Mouse (Mus musculus) CH12.LX (cell line): ENCODE results near the gene Pla2r1. TPM values are rescaled to one million over a fixed set of nuclear protein-coding genes. Genes with fewer than 3 reads are reported as not detected.

Experiments used
- DNase-seq: peaks from one replicate; pipeline ENCODE4 v3.0.0-alpha.2; 2013; ENCODE audit errors: extremely low read depth
- H3K27ac ChIP-seq: 2 replicates; pipeline ENCODE4 v1.5.1; 2012; ENCODE audit warnings: low read depth, mild to moderate bottlenecking, control low read depth, moderate library complexity; ENCODE audit not compliant: insufficient read depth
- H3K27me3 ChIP-seq: replicated peaks from 2 replicates; pipeline ENCODE3; 2012; ENCODE audit warnings: inconsistent platforms
- H3K36me3 ChIP-seq, 2 experiments: replicated peaks in 1 of 2; 2 replicates each; pipeline versions ENCODE3 to v1.6.1; 2012; ENCODE audit warnings: inconsistent platforms in 1 of 2, low read length in 1 of 2, mild to moderate bottlenecking in 1 of 2, mixed read lengths in 1 of 2, moderate library complexity in 1 of 2; ENCODE audit not compliant: control insufficient read depth in 1 of 2, insufficient read depth in 1 of 2
- H3K4me1 ChIP-seq, 2 experiments: 2 replicates each; pipeline ENCODE4 v1.6.1; 2012; ENCODE audit warnings: inconsistent platforms in 1 of 2, moderate library complexity in 1 of 2; ENCODE audit not compliant: insufficient read depth in 2 of 2, control insufficient read depth in 1 of 2
- H3K4me2 ChIP-seq: 2 replicates; pipeline ENCODE4 v1.6.1; 2012; ENCODE audit warnings: low read depth, mild to moderate bottlenecking, control low read depth; ENCODE audit not compliant: poor library complexity, insufficient read depth, severe bottlenecking
- H3K4me3 ChIP-seq, 3 experiments: fragments of 150-350 bp in 1 of 3; sonication (generic) in 1 of 3; replicated peaks in 1 of 3; 2 replicates each; pipeline versions ENCODE3 to v1.5.1; 2011 to 2012; ENCODE audit warnings: low read depth in 2 of 3, low read length in 2 of 3, mild to moderate bottlenecking in 2 of 3, moderate library complexity in 2 of 3, control low read depth in 1 of 3, improper control_type of control experiment in 1 of 3, inconsistent platforms in 1 of 3, mixed read lengths in 1 of 3; ENCODE audit not compliant: poor library complexity in 1 of 3
- H3K79me2 ChIP-seq: replicated peaks from 2 replicates; pipeline ENCODE4 v1.6.1; 2012; ENCODE audit warnings: mild to moderate bottlenecking, moderate library complexity; ENCODE audit not compliant: control insufficient read depth, poor library complexity, insufficient read depth, severe bottlenecking; ENCODE audit errors: extremely low read depth
- H3K9ac ChIP-seq: 2 replicates; pipeline ENCODE4 v1.6.1; 2012; ENCODE audit warnings: low read depth, mild to moderate bottlenecking, control low read depth, moderate library complexity; ENCODE audit not compliant: insufficient read depth
- H3K9me3 ChIP-seq: replicated peaks from 2 replicates; pipeline ENCODE3; 2012; ENCODE audit warnings: low read length, inconsistent platforms, mixed read lengths
- CHD1 ChIP-seq: IDR thresholded peaks from 2 replicates; pipeline ENCODE4 v1.6.1; 2012; ENCODE audit warnings: low read depth, low read length, improper control_type of control experiment, inconsistent platforms
- ELF1 ChIP-seq: IDR thresholded peaks from 2 replicates; pipeline ENCODE4 v1.6.1; 2014; ENCODE audit warnings: low read depth, mild to moderate bottlenecking, inconsistent platforms, low read length, improper control_type of control experiment
- EP300 ChIP-seq: IDR thresholded peaks from 2 replicates; pipeline ENCODE4 v1.6.1; 2011; ENCODE audit warnings: low read length, improper control_type of control experiment
- GABPA ChIP-seq: IDR thresholded peaks from 2 replicates; pipeline ENCODE4 v1.6.1; 2012; ENCODE audit warnings: low read depth, low read length, improper control_type of control experiment, inconsistent platforms; ENCODE audit not compliant: insufficient replicate concordance
- HCFC1 ChIP-seq: IDR thresholded peaks from 2 replicates; pipeline ENCODE4 v1.6.1; 2012; ENCODE audit warnings: low read depth, mild to moderate bottlenecking, inconsistent platforms, low read length, improper control_type of control experiment
- MAFK ChIP-seq: IDR thresholded peaks from 2 replicates; pipeline ENCODE4 v1.6.1; 2011; ENCODE audit warnings: low read length, improper control_type of control experiment; ENCODE audit not compliant: insufficient replicate concordance
- MYC ChIP-seq: IDR thresholded peaks from 2 replicates; pipeline ENCODE4 v1.6.1; 2011; ENCODE audit warnings: low read depth, mild to moderate bottlenecking, improper control_type of control experiment, low read length
- RCOR1 ChIP-seq: conservative IDR thresholded peaks from 2 replicates; pipeline ENCODE4 v1.6.1; 2012; ENCODE audit warnings: low read depth, mild to moderate bottlenecking, inconsistent platforms, low read length, improper control_type of control experiment
- USF1 ChIP-seq: IDR thresholded peaks from 2 replicates; pipeline ENCODE4 v1.6.1; 2014; ENCODE audit warnings: low read depth, mild to moderate bottlenecking, inconsistent platforms, low read length, improper control_type of control experiment
- USF2 ChIP-seq: conservative IDR thresholded peaks from 2 replicates; pipeline ENCODE4 v1.6.1; 2011; ENCODE audit warnings: low read depth, low read length, improper control_type of control experiment
- ZKSCAN1 ChIP-seq: IDR thresholded peaks from 2 replicates; pipeline ENCODE4 v1.6.1; 2012; ENCODE audit warnings: low read depth, inconsistent platforms, low read length, improper control_type of control experiment, borderline replicate concordance
- ZNF384 ChIP-seq: IDR thresholded peaks from 2 replicates; pipeline ENCODE4 v1.6.1; 2012; ENCODE audit warnings: low read depth, low read length, improper control_type of control experiment, inconsistent platforms
- dilution Hi-C: fragments of 300-500 bp; cut with MboI; formaldehyde crosslinking; loops from 2 replicates; pipeline ENCODE4 v1.14.3; 2020; ENCODE audit warnings: low sequenced_read_pairs; ENCODE audit not compliant: extremely low pct_unique_long_range_greater_than_20kb, extremely low pct_ligation_motif_present
- in situ Hi-C: fragments of 300-500 bp; cut with MboI; formaldehyde crosslinking; loops from 3 replicates; pipeline ENCODE4 v1.14.3; 2019; ENCODE audit warnings: low sequenced_read_pairs, low pct_ligation_motif_present, low pct_unique_long_range_greater_than_20kb, mixed read lengths
- polyA plus RNA-seq: library from polyadenylated mRNA; unstranded; fragments of >175 nt; gene quantifications from 2 replicates; pipeline ENCODE4 v1.2.1, GENCODE M21; 2012; ENCODE audit warnings: low read depth; ENCODE audit not compliant: insufficient read length
- total RNA-seq, 2 experiments: library from RNA; depleted of rRNA; stranded (reverse); fragments of 300-350 nt in 1 of 2; fragments of >200 nt in 1 of 2; gene quantifications; 2 replicates each; pipeline ENCODE4 v1.2.3; 2012 to 2014

The Pla2r1 gene
- total and polyA plus RNA-seq, 3 experiments = not detected

GRCm38 (mm10) chr2:60583416-60583815, 30.3 kb upstream of the Pla2r1 start:
- Histone ChIP-seq H3K27ac (no peak overlapping the region), H3K4me3 (no peak overlapping the region), H3K9me3 (no peaks in the 10 kb centered on the region), H3K27me3 (no peaks in the 10 kb centered on the region), H3K9ac (no peak overlapping the region), H3K36me3 (no peaks in the 10 kb centered on the region), H3K4me1 (no peaks in the 10 kb centered on the region), H3K4me2 (no peak overlapping the region), H3K79me2 (no peaks in the 10 kb centered on the region)
- dilution Hi-C loops (no loop called here), in situ Hi-C loops (no loop called here)
- DNase-seq = no peak
- TF ChIP-seq MAFK = no peak
- TF ChIP-seq ELF1 = no peak
- TF ChIP-seq ZNF384 = no peak
- TF ChIP-seq RCOR1 = no peak

- dilution Hi-C loops = no loop called here
These were observed 1.5 kb upstream of the Pla2r1 start for GRCm38 (mm10) chr2:60554561-60554960.

GRCm38 (mm10) chr2:60552177-60552901, 769 bp downstream of the Pla2r1 start:
- in situ Hi-C loops = no loop called here
- no peak overlapping the region for H3K27ac ChIP-seq
- dilution Hi-C loops = no loop called here
- H3K79me2 ChIP-seq = no peaks in the 10 kb centered on the region
- DNase-seq = no peak
- no peak for TF ChIP-seq CHD1
- TF ChIP-seq, all 38 proteins: peak for 0
- Histone ChIP-seq H3K9me3 (no peaks in the 10 kb centered on the region), H3K9ac (no peak overlapping the region), H3K36me3 (no peaks in the 10 kb centered on the region), H3K4me2 (no peak overlapping the region), H3K4me3 (no peak overlapping the region), H3K27me3 (no peaks in the 10 kb centered on the region), H3K4me1 (peaks cover 4 to 7% of the 10 kb centered on the region in 2 experiments; a peak in 1 of 4 replicates)

More at GRCm38 (mm10) chr2:60554561-60554960, 1.5 kb upstream of the Pla2r1 start:
- H3K36me3 ChIP-seq = no peaks in the 10 kb centered on the region
- TF ChIP-seq HCFC1 (no peak), GABPA (no peak), EP300 (no peak), USF2 (no peak), ZKSCAN1 (no peak), USF1 (no peak), MYC (no peak)
- TF ChIP-seq, all 38 proteins: peak for 0
- Histone ChIP-seq H3K9me3 (no peaks in the 10 kb centered on the region), H3K27ac (no peak overlapping the region), H3K27me3 (no peaks in the 10 kb centered on the region), H3K4me1 (peaks cover 4 to 8% of the 10 kb centered on the region in 2 experiments; a peak in 1 of 4 replicates), H3K9ac (no peak overlapping the region), H3K4me3 (no peak overlapping the region), H3K4me2 (no peak overlapping the region), H3K79me2 (no peaks in the 10 kb centered on the region)
- in situ Hi-C loops = no loop called here
- no peak for DNase-seq
